Mouse (Mus musculus): ENCODE data around the gene Pla1a.

GRCm38 (mm10) chr16:38354185-38354913, 78.6 kb downstream of the Pla1a start:
- TF ChIP-seq CTCF (IDR thresholded peaks at IDR 0.05; ENCODE audit: control insufficient read depth, insufficient read depth, low read length) = no peak
- TF ChIP-seq POLR2A (IDR thresholded peaks at IDR 0.05; ENCODE audit: borderline replicate concordance, control insufficient read depth, low read depth, low read length) = no peak
